Mouse (Mus musculus) lung, adult 2 months (tissue): ENCODE measurements around the gene Ogt. TPM values are rescaled to one million over a fixed set of nuclear protein-coding genes. Genes with fewer than 3 reads are reported as not detected.

ENCODE experiments used
- DNase-seq: peaks from one replicate; pipeline ENCODE4 v3.0.0; 2022
- H3K4me1 ChIP-seq: fragments of 200-500 bp; 2 replicates; pipeline ENCODE4 v1.6.1; 2011; ENCODE audit warnings: low read length; ENCODE audit not compliant: control insufficient read depth, insufficient read depth
- H3K4me3 ChIP-seq: fragments of 200-500 bp; replicated peaks from 2 replicates; pipeline ENCODE3; 2011; ENCODE audit warnings: low read depth, mild to moderate bottlenecking, control low read depth, low read length; ENCODE audit errors: extremely low read depth
- CTCF ChIP-seq: fragments of 200-500 bp; IDR thresholded peaks from 2 replicates; pipeline ENCODE4 v1.5.1; 2011; ENCODE audit warnings: mild to moderate bottlenecking, low read length, control low read depth; ENCODE audit not compliant: insufficient read depth
- POLR2A ChIP-seq: fragments of 200-500 bp; IDR thresholded peaks from 2 replicates; pipeline ENCODE4 v1.6.1; 2011; ENCODE audit warnings: low read depth, mild to moderate bottlenecking, control low read depth, low read length, borderline replicate concordance; ENCODE audit errors: extremely low read depth
- WGBS: fragments of 180-500 bp; shearing (Covaris S2); methylation state at CpG from one replicate; pipeline ENCODE4 v1.1.7; 2018; 5-methylcytosine and 5-hydroxymethylcytosine counted together
- polyA plus RNA-seq: library from polyadenylated mRNA; depleted of rRNA; stranded (reverse); fragments of >200 nt; gene quantifications from 2 replicates; pipeline ENCODE4 v1.2.3, GENCODE M21; 2012; rRNA removed

The Ogt gene
- polyA plus RNA-seq, 1 experiment = 107 TPM

GRCm38 (mm10) chrX:101732644-101733043 lies 92.8 kb downstream of the Ogt start:
- Histone ChIP-seq H3K4me3 (no peak overlapping the region), H3K4me1 (no peaks in the 10 kb centered on the region)
- WGBS = 64% methylated on average over 12 of the region's 12 CpGs
- DNase-seq = no peak
- TF ChIP-seq POLR2A (no peak), CTCF (no peak)

- DNase-seq = no peak
- Histone ChIP-seq H3K4me3 (no peak overlapping the region), H3K4me1 (no peaks in the 10 kb centered on the region)
- no peak for TF ChIP-seq CTCF
- WGBS = 75% methylated on average over 3 of the region's 3 CpGs
Measured at GRCm38 (mm10) chrX:101733288-101733687, 93.4 kb downstream of the Ogt start.

GRCm38 (mm10) chrX:101733828-101734319 lies 94.0 kb downstream of the Ogt start, which contains the start of gene Cxcr3:
TSS of gene Cxcr3 (minus strand) at chrX:101734269.
- TF ChIP-seq POLR2A = no peak
- no peak for TF ChIP-seq CTCF
- peak; percentile 23 for DNase-seq
- Histone ChIP-seq H3K4me3 (no peak within 1 kb of the TSS), H3K4me1 (no peaks in the 10 kb centered on the region)
- 51% methylated on average over 11 of the region's 11 CpGs for WGBS

Other genes starting within 250 kb of the Ogt start
- gene Zmym3, start 219.2 kb upstream of the Ogt start, polyA plus RNA-seq = 23.6 and 32.8 TPM in 2 replicates
- 57.9 and 96.3 TPM in 2 replicates for gene Nono, start 210.7 kb upstream of the Ogt start, polyA plus RNA-seq
- gene Itgb1bp2, start 191.0 kb upstream of the Ogt start, polyA plus RNA-seq = 2.0 and 13.6 TPM in 2 replicates
- gene Taf1, start 107.3 kb upstream of the Ogt start, polyA plus RNA-seq = 3.2 and 7.3 TPM in 2 replicates
- gene Cxcr3, start 94.2 kb downstream of the Ogt start, polyA plus RNA-seq = 4.1 and 5.2 TPM in 2 replicates
- gene Gm4779, start 154.4 kb downstream of the Ogt start, polyA plus RNA-seq = not detected in 2 replicates
- not detected in 2 replicates for gene 8030474K03Rik, start 154.6 kb downstream of the Ogt start, polyA plus RNA-seq
- gene Nhsl2, start 209.3 kb downstream of the Ogt start, polyA plus RNA-seq = 4.3 and 4.8 TPM in 2 replicates